Mouse (Mus musculus) frontal cortex, postnatal 25 days (tissue): ENCODE results near the gene Magi1.

Experiments used
- DNase-seq, 2 experiments: peaks; one replicate each; pipeline ENCODE4 v3.0.0; 2022; ENCODE audit warnings: low spot score in 2 of 2

Gene Magi1

GRCm38 (mm10) chr6:94162918-94163317, 120.8 kb downstream of the Magi1 start:
- DNase-seq: no peak

GRCm38 (mm10) chr6:94159256-94159655, 124.5 kb downstream of the Magi1 start:
- no peak for DNase-seq

- no peak for DNase-seq
These were observed 125.4 kb downstream of the Magi1 start for GRCm38 (mm10) chr6:94158119-94158848.

DNA sequence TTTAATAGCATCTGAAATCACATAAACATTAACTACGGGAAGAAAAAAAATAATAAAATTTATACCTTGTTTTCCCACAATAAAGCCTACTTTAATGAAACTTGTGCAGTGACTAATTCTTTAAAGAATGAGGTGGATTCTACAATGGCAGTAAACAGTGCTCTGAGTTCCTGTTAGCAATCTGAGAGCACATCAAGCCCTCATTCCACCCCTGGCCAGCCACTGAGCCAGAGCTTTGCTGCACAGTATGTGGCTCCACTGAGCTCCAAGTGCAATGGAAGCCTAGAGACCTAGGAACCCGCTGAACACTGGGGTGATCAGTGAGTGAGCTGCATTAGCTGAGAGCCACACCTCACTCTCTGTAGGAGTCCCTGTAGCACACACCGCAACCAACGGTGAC, 127.7 kb downstream of the Magi1 start:
- no peak for DNase-seq

GRCm38 (mm10) chr6:94154854-94155601, 128.7 kb downstream of the Magi1 start:
- DNase-seq: no peak

GRCm38 (mm10) chr6:94152881-94153280, 130.8 kb downstream of the Magi1 start:
- no peak for DNase-seq

GRCm38 (mm10) chr6:94150876-94151275, 132.8 kb downstream of the Magi1 start:
- no peak for DNase-seq

DNA sequence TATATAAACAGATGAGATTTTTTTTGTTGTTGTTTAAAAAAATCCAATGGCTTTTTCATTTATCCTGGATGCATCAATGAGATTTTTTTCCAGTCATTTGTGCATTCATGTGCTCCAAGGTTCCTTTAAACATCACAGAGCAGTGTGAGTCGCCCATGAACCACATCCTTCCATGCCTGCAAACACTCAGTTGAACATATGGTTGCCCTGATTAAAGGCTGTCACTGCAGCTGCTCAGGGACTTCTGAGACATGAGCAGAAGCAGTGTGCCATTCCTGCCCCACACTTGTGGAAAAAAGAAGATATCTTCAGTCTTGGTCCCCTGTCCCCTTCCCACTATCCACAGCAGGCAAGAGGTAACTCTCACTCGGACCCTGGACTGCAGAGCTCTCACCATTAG, 133.9 kb downstream of the Magi1 start:
- DNase-seq: no peak

- DNase-seq: no peak
These were observed 137.6 kb downstream of the Magi1 start for GRCm38 (mm10) chr6:94146206-94146493.

DNA sequence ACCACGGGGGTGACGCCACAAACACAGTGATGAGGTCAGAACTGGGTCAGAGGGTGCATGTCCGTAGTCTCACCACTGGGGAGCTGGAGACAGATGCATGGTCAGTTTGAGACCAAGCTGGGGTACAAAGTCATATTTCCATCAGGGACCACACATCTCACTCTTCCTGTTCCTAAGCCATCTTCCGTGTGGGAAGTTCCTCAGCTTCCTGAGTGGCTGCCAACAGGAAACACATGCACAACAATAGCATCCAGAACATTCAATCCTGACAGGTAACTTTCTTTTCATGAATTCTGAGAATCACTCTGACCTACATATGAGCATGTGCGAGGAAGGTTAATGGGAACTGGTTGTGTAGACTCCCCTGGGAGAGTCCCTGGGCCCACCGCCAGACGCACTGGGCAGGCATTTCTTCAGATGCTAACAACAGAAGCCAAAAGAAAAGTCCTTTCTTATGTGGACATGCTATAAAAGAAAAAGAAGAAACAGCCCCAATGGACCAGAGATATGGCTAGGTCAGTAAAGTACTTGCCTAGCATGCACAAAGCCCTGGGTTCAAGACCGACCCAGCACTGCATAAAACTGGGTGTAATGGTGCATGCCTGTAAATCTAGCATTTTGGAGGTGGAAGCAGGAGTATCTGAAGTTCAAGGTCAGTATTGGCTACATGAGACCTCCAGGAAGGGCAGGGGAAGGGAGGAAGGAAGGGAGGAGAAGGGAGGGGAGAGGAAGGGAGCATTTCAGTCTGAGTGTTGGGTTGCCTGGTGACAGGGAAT, 138.1 kb downstream of the Magi1 start:
- no peak for DNase-seq

- no peak for DNase-seq
These were observed 141.2 kb downstream of the Magi1 start for GRCm38 (mm10) chr6:94142493-94142892.

GRCm38 (mm10) chr6:94141496-94141895, 142.2 kb downstream of the Magi1 start:
- no peak for DNase-seq

DNA sequence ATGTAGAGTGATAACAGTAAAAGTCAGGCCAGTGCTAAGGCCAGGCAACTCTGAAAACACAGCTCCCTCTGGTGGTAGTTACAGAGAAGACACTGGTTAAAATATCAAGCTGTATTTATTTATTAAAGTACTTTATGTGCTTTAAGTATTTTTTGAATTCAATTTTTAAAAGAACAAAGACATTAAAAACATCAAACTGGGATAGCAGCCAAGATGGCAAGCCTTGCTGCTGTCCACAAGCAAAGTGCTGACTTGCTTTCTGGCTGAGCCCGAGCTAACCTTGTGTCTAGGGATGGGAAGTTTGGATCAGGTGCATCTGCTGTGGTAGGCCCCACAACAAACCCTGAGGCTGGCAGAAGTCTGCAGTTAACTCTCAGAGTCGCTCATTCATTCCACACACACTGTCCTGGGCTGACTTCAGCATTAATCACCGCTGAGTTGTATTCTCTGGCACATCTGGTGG, 143.7 kb downstream of the Magi1 start:
- no peak for DNase-seq

GRCm38 (mm10) chr6:94136693-94137092, 147.0 kb downstream of the Magi1 start:
- no peak for DNase-seq

GRCm38 (mm10) chr6:94134159-94134558, 149.6 kb downstream of the Magi1 start:
- DNase-seq: no peak

- DNase-seq: no peak
These were observed 151.7 kb downstream of the Magi1 start for GRCm38 (mm10) chr6:94131999-94132398.

DNA sequence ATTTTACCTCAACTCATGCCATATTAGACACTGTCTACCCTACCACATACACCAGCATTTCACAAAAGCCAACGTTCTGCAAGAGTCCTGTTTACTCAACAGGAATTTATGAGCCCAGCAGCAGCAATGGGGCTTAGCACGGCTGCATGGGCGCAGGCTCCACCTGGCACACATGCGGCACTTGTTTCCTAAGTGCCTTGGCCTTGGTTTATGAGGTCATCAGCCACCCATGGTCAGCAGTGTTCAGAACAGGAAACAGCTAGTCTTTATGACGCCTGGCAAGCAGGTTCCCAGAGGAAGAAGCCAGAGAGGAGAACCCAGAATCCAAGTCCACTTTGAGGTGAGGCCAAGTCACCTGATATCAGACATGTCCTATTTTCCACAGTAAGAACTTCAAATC, 153.3 kb downstream of the Magi1 start:
- DNase-seq: no peak

GRCm38 (mm10) chr6:94126763-94127162, 157.0 kb downstream of the Magi1 start:
- no peak for DNase-seq

- DNase-seq: no peak
These were observed 158.6 kb downstream of the Magi1 start for GRCm38 (mm10) chr6:94125144-94125543.

DNA sequence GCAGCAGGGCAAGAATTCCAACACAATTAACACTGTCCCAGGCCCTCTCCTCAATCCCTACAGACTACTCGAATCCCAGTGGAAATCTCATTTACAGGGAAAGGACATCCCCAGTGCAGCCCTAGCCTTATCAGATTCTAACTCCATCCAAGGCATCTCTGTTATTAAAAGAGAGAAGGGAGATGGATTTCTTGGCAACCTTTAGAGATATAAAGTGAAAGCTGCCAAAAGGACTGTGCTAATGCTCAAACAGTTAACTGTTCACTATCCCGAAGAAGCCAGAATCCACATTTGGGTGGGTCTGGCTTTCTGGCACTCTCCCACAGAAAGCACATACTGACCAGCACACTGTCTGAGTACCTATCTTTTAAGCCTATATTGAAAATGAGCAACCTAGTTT, 159.4 kb downstream of the Magi1 start:
- no peak for DNase-seq

DNA sequence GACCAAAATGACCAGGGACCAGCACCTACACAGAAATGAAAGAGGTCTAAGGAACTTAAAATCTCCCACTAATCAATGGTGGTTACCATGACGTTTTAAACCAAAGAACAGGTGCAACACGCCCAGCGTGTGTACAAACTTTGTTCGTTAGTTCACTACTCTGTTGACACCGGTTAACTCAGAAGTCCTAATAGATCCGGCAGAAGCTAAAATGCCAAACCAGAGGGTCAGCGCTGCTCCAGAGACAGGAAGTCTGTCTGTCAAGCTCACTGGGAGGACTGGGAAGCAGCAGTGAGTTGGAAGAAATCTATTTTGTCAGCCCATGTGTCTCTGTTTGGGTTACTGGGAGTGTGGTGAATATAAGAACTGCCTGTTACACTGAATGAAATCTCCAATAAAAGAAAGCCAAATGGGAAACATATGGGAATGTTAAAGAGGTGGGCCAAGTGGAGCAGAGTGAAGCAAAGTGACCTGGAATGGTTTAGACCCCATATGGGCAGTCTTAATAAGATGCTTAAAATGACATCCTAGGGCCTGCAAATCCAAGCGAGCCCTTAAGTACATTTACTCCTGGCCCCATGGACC, 161.1 kb downstream of the Magi1 start:
- no peak for DNase-seq

- no peak for DNase-seq
These were observed 162.2 kb downstream of the Magi1 start for GRCm38 (mm10) chr6:94121488-94121887.
